Mouse (Mus musculus): ENCODE measurements around the gene Pf4. TPM values are rescaled to one million over a fixed set of nuclear protein-coding genes. Genes with fewer than 3 reads are reported as not detected.
"Not testable (repeated sequence)": the region's sequence is repeated elsewhere in the genome, so short reads cannot be mapped to it uniquely, and the experiment has no call there.

Gene Pf4
- polyA plus RNA-seq, 1 experiment from 2014 or later, result 45.6 TPM

GRCm38 (mm10) chr5:90789306-90790073, 17.3 kb downstream of the Pf4 start:
- no peak overlapping the region for H3K27ac ChIP-seq
- H3K9me3 ChIP-seq (replicated peaks), result no peaks in the 10 kb centered on the region
- no peaks in the 10 kb centered on the region for H3K36me3 ChIP-seq
- no peaks in the 10 kb centered on the region for H3K27me3 ChIP-seq
- no peak overlapping the region for H3K9ac ChIP-seq
- 63% methylated on average over 11 of the region's 11 CpGs for WGBS
- no peak overlapping the region for H3K4me3 ChIP-seq
- H3K4me2 ChIP-seq, result no peak overlapping the region
- peaks cover 4% of the 10 kb centered on the region for H3K4me1 ChIP-seq (replicated peaks)
- ATAC-seq (replicated peaks; ENCODE audit: insufficient number of reproducible peaks, insufficient read depth, low FRiP score, low read depth), result no peak

DNA sequence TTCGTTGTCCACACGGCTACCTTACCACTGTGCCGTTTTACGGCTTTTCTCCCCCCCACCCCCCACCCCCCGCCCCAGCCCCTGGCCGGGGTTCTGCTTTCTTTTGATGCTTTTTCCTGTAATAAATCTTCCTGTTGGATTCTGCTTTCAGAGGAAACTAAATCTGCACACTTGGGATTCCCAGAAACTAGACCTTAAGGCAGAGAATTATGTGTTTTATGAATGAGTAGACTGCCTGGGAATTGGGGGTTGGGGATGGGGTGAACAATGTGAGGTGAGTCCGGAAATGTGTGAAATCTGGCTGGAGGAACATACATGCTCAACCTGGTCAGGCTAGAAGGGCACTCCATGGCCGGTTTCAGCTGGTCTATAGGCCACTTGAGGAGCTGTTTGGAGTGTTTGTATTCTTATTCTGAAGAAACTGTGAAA, 17.9 kb downstream of the Pf4 start:
- H3K36me3 ChIP-seq, result no peaks in the 10 kb centered on the region
- peaks cover 4% of the 10 kb centered on the region for H3K4me1 ChIP-seq (replicated peaks)
- H3K27ac ChIP-seq, result no peak overlapping the region
- H3K9me3 ChIP-seq (replicated peaks), result no peaks in the 10 kb centered on the region
- H3K4me3 ChIP-seq, result no peak overlapping the region
- no peak for ATAC-seq (replicated peaks; ENCODE audit: insufficient number of reproducible peaks, insufficient read depth, low FRiP score, low read depth)
- WGBS, result 58% methylated on average over 8 of the region's 8 CpGs
- H3K27me3 ChIP-seq, result no peaks in the 10 kb centered on the region
- H3K9ac ChIP-seq, result no peak overlapping the region
- no peak overlapping the region for H3K4me2 ChIP-seq

DNA sequence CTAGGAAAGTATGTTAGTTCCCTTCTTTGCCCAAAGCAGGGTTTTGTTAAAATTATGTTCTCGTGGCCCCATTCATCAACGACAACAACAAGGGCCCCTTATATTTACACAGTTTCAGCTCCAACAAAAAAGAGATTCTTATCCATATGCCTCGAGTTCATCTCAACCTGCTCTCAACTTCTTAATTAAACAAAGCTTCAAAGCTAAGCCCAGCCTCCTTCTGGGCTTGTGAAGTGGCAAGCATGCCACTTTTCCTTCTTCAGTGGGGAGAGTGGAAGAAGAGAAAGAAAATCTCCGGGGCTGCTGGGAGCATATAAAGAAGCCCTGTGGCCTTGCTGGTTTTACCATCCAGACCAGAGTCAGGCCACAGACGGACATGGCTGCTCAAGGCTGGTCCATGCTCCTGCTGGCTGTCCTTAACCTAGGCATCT, 22.0 kb downstream of the Pf4 start, which contains the start of gene Cxcl15:
Cxcl15 (plus strand) TSS at position 340 of the 431 bp plus-strand sequence.
- Histone ChIP-seq H3K4me2 (no peak within 1 kb of the TSS), H3K4me1 (replicated peaks) (no peaks in the 10 kb centered on the region; the same call in 1 of the 2 replicates), H3K27me3 (no peaks in the 10 kb centered on the region), H3K36me3 (no peaks in the 10 kb centered on the region), H3K9ac (no peak within 1 kb of the TSS), H3K27ac (no peak within 1 kb of the TSS), H3K4me3 (no peak within 1 kb of the TSS), H3K9me3 (replicated peaks) (no peaks in the 10 kb centered on the region)
- WGBS, result 60% methylated on average over 5 of the region's 5 CpGs
- ATAC-seq (replicated peaks; ENCODE audit: insufficient number of reproducible peaks, insufficient read depth, low FRiP score, low read depth), result no peak

- WGBS, result 72% methylated on average over 2 of the region's 2 CpGs
- not testable (repeated sequence) for H3K4me3 ChIP-seq; H3K4me1 ChIP-seq (replicated peaks); H3K27me3 ChIP-seq; H3K4me2 ChIP-seq; H3K27ac ChIP-seq; ATAC-seq (replicated peaks; ENCODE audit: insufficient number of reproducible peaks, insufficient read depth, low FRiP score, low read depth); H3K9ac ChIP-seq; H3K36me3 ChIP-seq; H3K9me3 ChIP-seq (replicated peaks)
These were observed 23.2 kb downstream of the Pf4 start for GRCm38 (mm10) chr5:90795392-90795791.

GRCm38 (mm10) chr5:90804574-90804973, 32.3 kb downstream of the Pf4 start:
- no peak overlapping the region for H3K27ac ChIP-seq
- no peak overlapping the region for H3K4me2 ChIP-seq
- H3K4me1 ChIP-seq (replicated peaks), result no peaks in the 10 kb centered on the region
- no peaks in the 10 kb centered on the region for H3K36me3 ChIP-seq
- H3K9ac ChIP-seq, result no peak overlapping the region
- no peaks in the 10 kb centered on the region for H3K9me3 ChIP-seq (replicated peaks)
- H3K27me3 ChIP-seq, result no peaks in the 10 kb centered on the region
- H3K4me3 ChIP-seq, result no peak overlapping the region
- ATAC-seq (replicated peaks; ENCODE audit: insufficient number of reproducible peaks, insufficient read depth, low FRiP score, low read depth), result no peak

- no peak overlapping the region for H3K4me3 ChIP-seq
- H3K4me2 ChIP-seq, result no peak overlapping the region
- H3K9me3 ChIP-seq (replicated peaks), result no peaks in the 10 kb centered on the region
These were observed 33.8 kb downstream of the Pf4 start for GRCm38 (mm10) chr5:90806050-90806449.

DNA sequence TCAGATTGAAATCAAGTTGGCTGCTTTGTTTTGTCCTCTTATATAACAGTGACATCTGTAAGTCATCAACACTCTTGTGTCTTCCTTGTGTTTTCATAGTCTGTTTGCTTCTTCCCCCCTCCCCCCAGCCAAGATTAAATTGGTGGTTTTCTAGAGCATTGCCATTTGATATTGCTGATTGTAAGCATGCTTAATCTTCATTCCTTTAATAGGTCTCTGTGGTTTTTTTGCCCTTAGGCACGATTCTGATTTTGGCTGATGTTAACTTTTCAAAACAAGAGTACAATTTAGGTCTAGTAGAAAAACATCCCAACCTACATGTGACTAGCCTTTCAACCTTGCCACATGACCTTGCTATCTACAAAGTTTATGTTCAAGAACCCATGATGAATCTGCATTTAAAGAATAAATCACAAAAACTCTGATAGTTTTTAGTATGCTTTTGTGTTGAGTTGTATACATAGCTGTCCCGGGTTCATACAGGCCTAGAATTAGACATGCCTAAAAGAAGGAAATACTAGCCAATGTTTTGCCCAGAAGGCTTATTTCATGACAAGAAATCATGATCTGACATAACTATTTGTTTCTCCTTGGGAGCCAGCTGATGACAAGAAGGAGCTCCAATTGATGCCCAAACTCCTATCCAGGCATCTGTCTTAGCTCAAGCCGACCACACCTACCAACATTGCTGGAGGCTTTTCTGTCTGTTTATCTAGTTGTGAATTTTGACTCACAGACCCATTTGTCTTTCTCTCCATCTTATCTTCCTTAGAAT, 35.1 kb downstream of the Pf4 start:
- Histone ChIP-seq H3K27me3 (no peaks in the 10 kb centered on the region), H3K9ac (no peak overlapping the region), H3K36me3 (no peaks in the 10 kb centered on the region), H3K4me2 (no peak overlapping the region), H3K27ac (no peak overlapping the region), H3K4me1 (replicated peaks) (no peaks in the 10 kb centered on the region), H3K9me3 (replicated peaks) (no peaks in the 10 kb centered on the region), H3K4me3 (no peak overlapping the region)
- 65% methylated on average over 3 of the region's 3 CpGs for WGBS
- ATAC-seq (replicated peaks; ENCODE audit: insufficient number of reproducible peaks, insufficient read depth, low FRiP score, low read depth), result no peak

More at GRCm38 (mm10) chr5:90806050-90806449, 33.8 kb downstream of the Pf4 start:
- Histone ChIP-seq H3K27ac (no peak overlapping the region), H3K27me3 (no peaks in the 10 kb centered on the region), H3K36me3 (no peaks in the 10 kb centered on the region), H3K9ac (no peak overlapping the region), H3K4me1 (replicated peaks) (no peaks in the 10 kb centered on the region)
- no peak for ATAC-seq (replicated peaks; ENCODE audit: insufficient number of reproducible peaks, insufficient read depth, low FRiP score, low read depth)

DNA sequence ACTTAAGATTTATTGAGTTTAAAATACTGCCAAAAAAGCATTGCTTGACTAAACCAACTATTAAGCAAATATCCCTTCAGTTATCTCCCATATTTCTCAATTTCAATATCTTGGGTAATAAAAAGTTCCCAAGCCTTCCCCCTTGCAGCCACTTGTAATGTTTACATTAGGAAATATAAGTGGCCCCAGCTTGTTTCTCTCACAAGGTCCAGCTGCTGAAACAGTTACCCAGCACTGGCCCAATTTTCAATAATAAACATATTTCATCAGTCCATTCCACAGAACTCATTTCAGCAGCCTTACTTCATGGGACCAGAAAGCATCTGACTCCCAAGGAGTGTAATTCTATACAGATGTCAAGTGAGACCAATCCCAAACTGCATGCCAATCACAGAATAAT, 47.5 kb downstream of the Pf4 start:
- Histone ChIP-seq H3K4me3 (no peak overlapping the region), H3K9ac (no peak overlapping the region), H3K4me2 (no peak overlapping the region), H3K27me3 (no peaks in the 10 kb centered on the region), H3K9me3 (replicated peaks) (no peaks in the 10 kb centered on the region), H3K36me3 (no peaks in the 10 kb centered on the region), H3K4me1 (replicated peaks) (no peaks in the 10 kb centered on the region), H3K27ac (no peak overlapping the region)
- ATAC-seq (replicated peaks; ENCODE audit: insufficient number of reproducible peaks, insufficient read depth, low FRiP score, low read depth), result no peak

Small RNA genes lying within 50 kb of the gene (microRNA-seq; reads per million reads assigned to microRNA genes)
- not detected for gene Gm24322

Other genes with a start within 250 kb of the Pf4 start
- not detected in 2 replicates for gene 5830473C10Rik, start 211.3 kb upstream of the Pf4 start, polyA plus RNA-seq (2015; fragmentation: Nextera tagmentation; extraction: Ambion mirVana)
- gene Rassf6, start 131.8 kb upstream of the Pf4 start, polyA plus RNA-seq (2015; fragmentation: Nextera tagmentation; extraction: Ambion mirVana), result 0.49 and 2.4 TPM in 2 replicates
- gene Cxcl5, start 13.1 kb upstream of the Pf4 start, polyA plus RNA-seq (2015; fragmentation: Nextera tagmentation; extraction: Ambion mirVana), result not detected in 2 replicates
- 4.2 and 5.4 TPM in 2 replicates for gene Ppbp, start 3.9 kb upstream of the Pf4 start, polyA plus RNA-seq (2015; fragmentation: Nextera tagmentation; extraction: Ambion mirVana)
- gene Cxcl3, start 13.7 kb downstream of the Pf4 start, polyA plus RNA-seq (2015; fragmentation: Nextera tagmentation; extraction: Ambion mirVana), result not detected in 2 replicates
- 0.20 and 0.79 TPM in 2 replicates for gene Cxcl15, start 22.1 kb downstream of the Pf4 start, polyA plus RNA-seq (2015; fragmentation: Nextera tagmentation; extraction: Ambion mirVana)
- gene Cxcl1, start 118.8 kb downstream of the Pf4 start, polyA plus RNA-seq (2015; fragmentation: Nextera tagmentation; extraction: Ambion mirVana), result 0.94 and 1.0 TPM in 2 replicates
- gene Cxcl2, start 131.4 kb downstream of the Pf4 start, polyA plus RNA-seq (2015; fragmentation: Nextera tagmentation; extraction: Ambion mirVana), result not detected in 2 replicates
- gene Mthfd2l, start 158.7 kb downstream of the Pf4 start, polyA plus RNA-seq (2015; fragmentation: Nextera tagmentation; extraction: Ambion mirVana), result 24.0 and 31.0 TPM in 2 replicates

Data from heart, embryonic 15.5 days (tissue).